Mouse (Mus musculus): ENCODE results near the gene Gm597.

DNA sequence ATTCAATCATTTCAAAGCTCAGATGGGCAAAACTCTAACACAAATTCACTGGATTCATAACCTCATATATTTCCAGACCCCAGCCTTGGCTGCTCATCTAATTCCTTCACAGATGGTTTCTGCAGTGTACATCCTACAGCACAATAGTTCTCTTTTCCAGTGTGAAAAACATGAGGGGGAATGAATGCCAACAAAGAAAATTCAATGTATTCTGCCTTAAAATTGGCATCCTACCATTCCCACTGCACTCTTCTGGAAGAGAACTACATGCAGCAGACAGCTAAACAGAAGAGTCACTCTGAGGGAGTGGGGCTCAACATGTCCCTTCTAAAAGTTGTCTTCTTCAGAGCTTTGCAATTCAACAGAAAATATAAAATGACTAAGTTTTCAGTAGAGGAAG, 26.6 kb upstream of the Gm597 start:
- TF ChIP-seq CTCF (IDR thresholded peaks at IDR 0.05; ENCODE audit: borderline replicate concordance, insufficient read depth, low read depth, low read length) (no peak), POLR2A (IDR thresholded peaks at IDR 0.05; ENCODE audit: borderline replicate concordance, insufficient read depth, low read length) (no peak)
